Mouse (Mus musculus) E14TG2a.4 (cell line): ENCODE data around the gene Rpl9-ps6.

Experiments
- CTCF ChIP-seq: conservative IDR thresholded peaks from 2 replicates; pipeline ENCODE4 v1.5.1; 2014; ENCODE audit warnings: low read length
- NANOG ChIP-seq: IDR thresholded peaks from 2 replicates; pipeline ENCODE4 v1.6.1; 2014; ENCODE audit warnings: borderline replicate concordance, low read length, mixed read lengths

DNA sequence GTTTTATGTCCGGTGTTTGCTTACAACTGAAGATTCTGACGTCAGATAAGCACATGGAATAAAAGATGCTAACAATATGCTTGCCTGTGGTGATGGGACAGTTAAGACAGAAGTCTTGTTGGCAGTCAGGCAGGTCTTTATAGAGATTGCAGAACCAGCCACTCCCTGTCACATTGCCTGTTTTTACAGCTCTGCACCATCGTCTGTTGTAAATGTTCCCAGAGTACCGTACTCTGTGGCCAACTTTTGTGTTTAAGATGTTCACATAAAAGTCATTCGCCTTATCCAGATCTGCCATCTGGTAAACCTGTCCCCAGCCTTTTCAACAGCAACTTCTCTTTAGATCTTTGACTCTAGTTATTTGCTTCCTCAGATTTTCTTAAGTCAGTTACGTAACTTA, 31.0 kb upstream of the Rpl9-ps6 start:
- TF ChIP-seq CTCF (no peak), NANOG (no peak)
